Comparison of ENCODE assay signal across 10 mouse cellular contexts in the genomic region with DNA sequence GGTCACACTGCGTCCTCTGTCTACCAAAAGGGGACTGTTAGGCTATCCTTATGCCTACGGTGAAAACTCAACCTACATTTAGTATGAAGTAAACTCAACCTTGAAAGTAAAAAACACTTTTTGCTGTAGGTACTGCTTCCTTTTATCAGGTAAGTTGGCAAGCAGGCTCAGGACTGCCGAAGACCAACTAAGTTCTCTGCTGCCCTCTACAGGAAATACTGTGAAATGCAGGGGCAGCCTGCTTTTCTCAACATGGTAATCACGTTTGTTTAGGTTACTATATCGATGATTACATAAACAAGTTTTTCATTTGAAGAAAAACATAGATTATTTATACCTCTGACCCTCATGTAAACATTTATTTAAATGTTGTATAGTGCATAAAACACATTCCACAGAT. TPM values are rescaled to one million over a fixed set of nuclear protein-coding genes. Genes with fewer than 3 reads are reported as not detected.
A peak's percentile ranks its signal among the peaks of the same experiment; 100 is the strongest.
DNase-seq lines count a peak whose midpoint lies in the region.
"Had no signal": no experiment of that assay in that cellular context is flagged by ENCODE, and none has a peak within 500 bp of the region (broad histone marks: within the 10 kb centered on the region; RNA-seq: fewer than 3 reads in every experiment).

No protein-coding gene starts in this region.

- DNase-seq in ovary, adult 18-20 months (ENCODE audit: low spot score): peak; percentile 18
- DNase-seq in ovary, postnatal 10 days (ENCODE audit: low spot score): no peak
- DNase-seq in adrenal gland, adult 2 months: peak; percentile 67
- peak; percentile 87 for DNase-seq in embryo, embryonic 10.5 days (ENCODE audit: low spot score)
- DNase-seq in heart, postnatal 36 days: peak; percentile 69 to 79
- DNase-seq in left cerebral cortex, postnatal 14 days (ENCODE audit: low spot score in 2 of 2): peak; percentile 81 to 88
- DNase-seq in retina, embryonic 14.5 days (ENCODE audit: low spot score): peak; percentile 91
- DNase-seq in thymus, postnatal 25 days: peak; percentile 74

- intact Hi-C loops in heart, postnatal 36 days (cut with DNase I): loop anchor here (1.0 to 10.0 kb wide), 3 partner anchors 232 to 492 kb away; no protein-coding TSS in a partner anchor
- intact Hi-C loops in left cerebral cortex, postnatal 14 days (cut with DNase I): loop anchor here (1.0 kb wide), 1 partner anchor 232 kb away; no protein-coding TSS in a partner anchor

RNA-seq across cellular contexts. Expression of a gene that starts 21.1 kb away (rescaled TPM):
- 100 to 1,000 TPM; 184 to 198 TPM for total RNA-seq in adrenal gland, adult 2 months (2021)
- polyA plus RNA-seq in adrenal gland, adult 2 months (2012; rRNA removed): 9.7 and 15.9 TPM in 2 replicates
- 10 to 100 TPM; 18.1 to 22.4 TPM for total RNA-seq in heart, postnatal 36 days (2021)
- 10 to 100 TPM; 32.2 to 41.1 TPM for total RNA-seq in left cerebral cortex, postnatal 14 days (2021)

RNA-seq across cellular contexts. Expression of a gene that starts 21.2 kb away (rescaled TPM):
- total RNA-seq in adrenal gland, adult 2 months (2021): not detected
- polyA plus RNA-seq in adrenal gland, adult 2 months (2012; rRNA removed): not detected in 2 replicates
- total RNA-seq in heart, postnatal 36 days (2021): not detected
- total RNA-seq in left cerebral cortex, postnatal 14 days (2021): not detected

RNA-seq across cellular contexts. Expression of a gene that starts 42.9 kb away (rescaled TPM):
- not detected for total RNA-seq in adrenal gland, adult 2 months (2021)
- not detected in 2 replicates for polyA plus RNA-seq in adrenal gland, adult 2 months (2012; rRNA removed)
- total RNA-seq in heart, postnatal 36 days (2021): not detected
- not detected for total RNA-seq in left cerebral cortex, postnatal 14 days (2021)
- polyA plus RNA-seq: heart, embryonic 16.5 days; stomach, embryonic 16.5 days had no signal

RNA-seq across cellular contexts. Expression of a gene that starts 48.2 kb away (rescaled TPM):
- total RNA-seq in adrenal gland, adult 2 months (2021): not detected
- not detected in 2 replicates for polyA plus RNA-seq in adrenal gland, adult 2 months (2012; rRNA removed)
- total RNA-seq in heart, postnatal 36 days (2021): not detected
- total RNA-seq in left cerebral cortex, postnatal 14 days (2021): not detected
- polyA plus RNA-seq: heart, embryonic 16.5 days; stomach, embryonic 16.5 days had no signal

RNA-seq across cellular contexts. Expression of a gene that starts 59.4 kb away (rescaled TPM):
- total RNA-seq in adrenal gland, adult 2 months (2021): not detected
- polyA plus RNA-seq in adrenal gland, adult 2 months (2012; rRNA removed): not detected in 2 replicates
- total RNA-seq in heart, postnatal 36 days (2021): not detected
- not detected for total RNA-seq in left cerebral cortex, postnatal 14 days (2021)
- polyA plus RNA-seq: heart, embryonic 16.5 days had no signal

Comparison
In these comparisons a context has a peak if more than half of its experiments do, and no peak if none do; other contexts are left out.
1. RNA of a gene that starts 21.1 kb away (total RNA-seq): 184 to 198 TPM in adrenal gland, adult 2 months; 32.2 to 41.1 TPM in left cerebral cortex, postnatal 14 days and 18.1 to 22.4 TPM in heart, postnatal 36 days; every median in the first group is over 4 times any median in the second.